Mouse (Mus musculus): ENCODE data around the gene Mas1. TPM values are rescaled to one million over a fixed set of nuclear protein-coding genes. Genes with fewer than 3 reads are reported as not detected.
"Not testable (repeated sequence)": the region's sequence is repeated elsewhere in the genome, so short reads cannot be mapped to it uniquely, and the experiment has no call there.

The Mas1 gene
- polyA plus RNA-seq, 1 experiment from 2014 or later: 1.7 TPM

DNA sequence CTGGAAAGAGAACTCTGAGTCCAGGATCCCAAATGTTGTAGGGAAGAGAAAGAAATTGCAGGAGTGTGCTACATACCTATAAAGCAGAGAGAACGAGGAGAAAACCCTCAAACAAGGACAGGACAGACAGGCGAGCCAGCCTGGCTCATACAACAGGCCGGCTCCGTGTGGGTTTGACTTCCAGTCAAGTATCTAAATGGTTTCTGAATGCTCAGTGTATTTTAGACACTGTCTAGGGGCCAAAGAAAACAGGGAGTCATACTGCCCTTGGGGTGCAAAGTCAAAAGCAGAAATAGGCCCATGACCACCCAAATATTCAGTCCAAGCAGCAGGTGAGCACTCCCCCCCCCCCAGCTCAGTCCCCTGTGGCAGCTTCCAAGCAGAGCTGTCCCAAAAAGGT is 37.9 kb upstream of the Mas1 start:
- no peak for ATAC-seq (ENCODE audit: insufficient number of reproducible peaks, insufficient read depth, low FRiP score, low read depth)
- Histone ChIP-seq H3K9ac (replicated peaks; ENCODE audit: low read depth, low read length) (no peak overlapping the region), H3K4me2 (replicated peaks; ENCODE audit: low read depth, low read length) (no peak overlapping the region), H3K27me3 (ENCODE audit: control insufficient read depth, insufficient read depth, low read length) (no peaks in the 10 kb centered on the region), H3K4me1 (ENCODE audit: control insufficient read depth, insufficient read depth, low read length) (no peaks in the 10 kb centered on the region), H3K9me3 (ENCODE audit: control insufficient read depth, low read depth, low read length) (no peaks in the 10 kb centered on the region), H3K27ac (ENCODE audit: low read length) (no peak overlapping the region), H3K36me3 (ENCODE audit: control insufficient read depth, insufficient read depth, low read length) (peaks cover 3% of the 10 kb centered on the region), H3K4me3 (ENCODE audit: low read depth, low read length) (no peak overlapping the region)
- 79% methylated on average over 4 of the region's 4 CpGs for WGBS

GRCm38 (mm10) chr17:12904349-12904748 is 36.4 kb upstream of the Mas1 start:
- ATAC-seq (ENCODE audit: insufficient number of reproducible peaks, insufficient read depth, low FRiP score, low read depth): no peak
- Histone ChIP-seq H3K9ac (replicated peaks; ENCODE audit: low read depth, low read length) (no peak overlapping the region), H3K27me3 (ENCODE audit: control insufficient read depth, insufficient read depth, low read length) (no peaks in the 10 kb centered on the region), H3K4me3 (ENCODE audit: low read depth, low read length) (no peak overlapping the region), H3K9me3 (ENCODE audit: control insufficient read depth, low read depth, low read length) (no peaks in the 10 kb centered on the region), H3K4me2 (replicated peaks; ENCODE audit: low read depth, low read length) (no peak overlapping the region), H3K4me1 (ENCODE audit: control insufficient read depth, insufficient read depth, low read length) (no peaks in the 10 kb centered on the region), H3K36me3 (ENCODE audit: control insufficient read depth, insufficient read depth, low read length) (no peaks in the 10 kb centered on the region; the same call in none of the 2 replicates), H3K27ac (ENCODE audit: low read length) (no peak overlapping the region)
- WGBS: 81% methylated on average over 1 of the region's 1 CpGs

DNA sequence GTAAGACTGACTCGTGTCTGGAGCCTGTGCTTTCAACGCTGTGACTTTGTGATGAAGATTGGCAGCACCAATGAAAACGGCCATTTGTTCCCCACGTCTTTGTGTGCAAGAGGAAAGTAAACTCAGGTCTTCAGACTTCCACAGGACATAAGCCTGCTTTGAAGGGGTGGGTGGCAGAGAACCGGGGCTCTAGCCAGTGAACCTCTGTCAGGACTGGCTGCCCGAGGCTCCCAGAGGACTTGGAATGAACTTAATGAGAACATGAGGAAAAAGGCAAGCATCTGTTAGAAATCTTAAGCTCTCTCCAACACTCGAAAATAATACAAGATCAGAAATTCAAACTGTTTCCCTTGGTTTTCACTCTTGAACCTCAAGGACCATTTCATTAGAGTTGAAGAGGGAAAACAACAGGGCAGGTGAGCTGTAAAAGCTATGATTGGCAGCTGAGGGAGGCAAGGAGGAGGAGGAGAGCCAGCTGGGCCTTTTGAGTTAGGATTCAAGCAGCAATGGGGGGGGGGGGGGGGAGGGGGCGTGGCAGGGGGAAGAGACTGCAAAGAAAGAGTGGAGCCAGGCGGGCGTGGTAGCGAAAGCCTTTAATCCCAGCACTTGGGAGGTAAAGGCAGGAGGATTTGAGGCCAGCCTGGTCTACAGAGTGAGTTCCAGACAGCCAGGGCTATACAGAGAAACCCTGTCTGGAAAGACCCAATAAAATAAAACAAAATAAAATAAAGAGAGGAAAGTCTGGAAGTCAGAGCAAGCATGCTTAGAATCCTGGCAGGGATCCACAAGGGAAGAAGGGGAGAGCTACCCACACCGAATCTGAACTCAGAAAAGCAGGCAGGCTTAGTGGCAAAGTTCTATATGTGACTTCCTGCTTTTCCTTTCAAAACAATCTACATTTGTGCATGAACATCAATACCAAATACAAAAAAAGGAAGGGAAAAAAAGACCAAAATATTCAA is 35.7 kb upstream of the Mas1 start:
- peak; percentile 30; the same call in 1 of the 2 replicates for ATAC-seq (ENCODE audit: insufficient number of reproducible peaks, insufficient read depth, low FRiP score, low read depth)
- no peaks in the 10 kb centered on the region; the same call in none of the 2 replicates for H3K36me3 ChIP-seq (ENCODE audit: control insufficient read depth, insufficient read depth, low read length)

GRCm38 (mm10) chr17:12902291-12902690 is 34.3 kb upstream of the Mas1 start:
- no peak overlapping the region for H3K4me2 ChIP-seq (replicated peaks; ENCODE audit: low read depth, low read length)
- H3K27me3 ChIP-seq (ENCODE audit: control insufficient read depth, insufficient read depth, low read length): no peaks in the 10 kb centered on the region
- H3K36me3 ChIP-seq (ENCODE audit: control insufficient read depth, insufficient read depth, low read length): no peaks in the 10 kb centered on the region; the same call in none of the 2 replicates
- no peak overlapping the region for H3K4me3 ChIP-seq (ENCODE audit: low read depth, low read length)
- no peaks in the 10 kb centered on the region for H3K4me1 ChIP-seq (ENCODE audit: control insufficient read depth, insufficient read depth, low read length)
- no peak overlapping the region for H3K27ac ChIP-seq (ENCODE audit: low read length)
- H3K9me3 ChIP-seq (ENCODE audit: control insufficient read depth, low read depth, low read length): no peaks in the 10 kb centered on the region
- H3K9ac ChIP-seq (replicated peaks; ENCODE audit: low read depth, low read length): no peak overlapping the region
- WGBS: 91% methylated on average over 6 of the region's 6 CpGs
- ATAC-seq (ENCODE audit: insufficient number of reproducible peaks, insufficient read depth, low FRiP score, low read depth): no peak

More for the DNA sequence above, 35.7 kb upstream of the Mas1 start:
- H3K4me1 ChIP-seq (ENCODE audit: control insufficient read depth, insufficient read depth, low read length): no peaks in the 10 kb centered on the region
- H3K9ac ChIP-seq (replicated peaks; ENCODE audit: low read depth, low read length): no peak overlapping the region
- WGBS: 47% methylated on average over 11 of the region's 12 CpGs
- no peaks in the 10 kb centered on the region for H3K27me3 ChIP-seq (ENCODE audit: control insufficient read depth, insufficient read depth, low read length)
- H3K9me3 ChIP-seq (ENCODE audit: control insufficient read depth, low read depth, low read length): no peaks in the 10 kb centered on the region
- H3K4me2 ChIP-seq (replicated peaks; ENCODE audit: low read depth, low read length): no peak overlapping the region
- peak overlapping the region; percentile 10; the same call in 1 of the 2 replicates for H3K27ac ChIP-seq (ENCODE audit: low read length)
- H3K4me3 ChIP-seq (ENCODE audit: low read depth, low read length): no peak overlapping the region

DNA sequence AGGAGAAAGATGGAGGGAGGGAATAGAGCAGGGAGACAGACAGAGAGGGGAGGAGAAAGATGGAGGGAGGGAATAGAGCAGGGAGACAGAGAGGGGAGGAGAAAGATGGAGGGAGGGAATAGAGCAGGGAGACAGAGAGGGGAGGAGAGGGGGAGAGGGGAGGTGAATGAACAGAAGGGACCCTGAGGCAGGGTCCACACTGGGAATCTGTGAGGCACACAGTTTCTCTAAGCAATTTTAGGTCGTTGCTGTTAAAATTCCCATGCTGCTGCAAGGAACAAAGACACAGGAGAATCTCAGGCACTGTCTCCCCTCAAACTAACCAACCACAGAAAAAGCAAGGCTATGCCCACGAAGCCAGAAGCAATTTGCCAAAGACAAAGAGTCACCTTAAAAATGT is 30.7 kb upstream of the Mas1 start:
- H3K27ac ChIP-seq (ENCODE audit: low read length); H3K4me1 ChIP-seq (ENCODE audit: control insufficient read depth, insufficient read depth, low read length); H3K4me2 ChIP-seq (replicated peaks; ENCODE audit: low read depth, low read length); H3K9ac ChIP-seq (replicated peaks; ENCODE audit: low read depth, low read length); ATAC-seq (ENCODE audit: insufficient number of reproducible peaks, insufficient read depth, low FRiP score, low read depth); H3K27me3 ChIP-seq (ENCODE audit: control insufficient read depth, insufficient read depth, low read length); H3K4me3 ChIP-seq (ENCODE audit: low read depth, low read length); H3K36me3 ChIP-seq (ENCODE audit: control insufficient read depth, insufficient read depth, low read length); H3K9me3 ChIP-seq (ENCODE audit: control insufficient read depth, low read depth, low read length): not testable (repeated sequence)
- 33% methylated on average over 2 of the region's 2 CpGs for WGBS

- Histone ChIP-seq H3K27ac (ENCODE audit: low read length) (no peak overlapping the region), H3K36me3 (ENCODE audit: control insufficient read depth, insufficient read depth, low read length) (no peaks in the 10 kb centered on the region), H3K27me3 (ENCODE audit: control insufficient read depth, insufficient read depth, low read length) (no peaks in the 10 kb centered on the region), H3K9me3 (ENCODE audit: control insufficient read depth, low read depth, low read length) (no peaks in the 10 kb centered on the region), H3K9ac (replicated peaks; ENCODE audit: low read depth, low read length) (no peak overlapping the region), H3K4me2 (replicated peaks; ENCODE audit: low read depth, low read length) (no peak overlapping the region), H3K4me3 (ENCODE audit: low read depth, low read length) (no peak overlapping the region), H3K4me1 (ENCODE audit: control insufficient read depth, insufficient read depth, low read length) (no peaks in the 10 kb centered on the region)
- 84% methylated on average over 5 of the region's 5 CpGs for WGBS
- no peak; the same call in 1 of the 2 replicates for ATAC-seq (ENCODE audit: insufficient number of reproducible peaks, insufficient read depth, low FRiP score, low read depth)
Measured at GRCm38 (mm10) chr17:12897674-12898073, 29.7 kb upstream of the Mas1 start.

DNA sequence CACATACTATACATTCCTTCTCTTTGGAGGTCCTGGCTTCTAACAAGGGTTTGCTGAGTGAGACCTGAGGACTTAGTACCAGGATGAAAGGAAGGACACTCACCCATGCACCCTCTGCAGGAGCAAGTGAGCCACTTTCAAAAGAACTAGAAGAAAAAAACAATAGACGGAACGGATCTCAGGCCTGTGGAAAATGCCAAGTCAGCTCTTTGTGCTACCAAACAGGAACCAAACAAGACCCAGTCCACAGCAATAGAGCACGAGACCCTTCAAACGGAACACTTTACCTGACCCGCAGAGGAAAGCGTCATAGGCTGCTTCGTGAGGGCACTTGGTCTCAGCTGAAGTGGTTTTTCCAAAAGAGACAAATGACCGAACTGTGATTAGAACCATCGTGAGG is 24.1 kb upstream of the Mas1 start:
- no peak overlapping the region for H3K4me2 ChIP-seq (replicated peaks; ENCODE audit: low read depth, low read length)
- no peak for ATAC-seq (ENCODE audit: insufficient number of reproducible peaks, insufficient read depth, low FRiP score, low read depth)
- WGBS: 91% methylated on average over 9 of the region's 9 CpGs

GRCm38 (mm10) chr17:12891054-12891453 is 23.1 kb upstream of the Mas1 start:
- ATAC-seq (ENCODE audit: insufficient number of reproducible peaks, insufficient read depth, low FRiP score, low read depth): no peak
- Histone ChIP-seq H3K4me2 (replicated peaks; ENCODE audit: low read depth, low read length) (no peak overlapping the region), H3K27me3 (ENCODE audit: control insufficient read depth, insufficient read depth, low read length) (no peaks in the 10 kb centered on the region), H3K4me1 (ENCODE audit: control insufficient read depth, insufficient read depth, low read length) (peaks cover 4% of the 10 kb centered on the region; the same call in 1 of the 2 replicates), H3K9me3 (ENCODE audit: control insufficient read depth, low read depth, low read length) (no peaks in the 10 kb centered on the region), H3K9ac (replicated peaks; ENCODE audit: low read depth, low read length) (no peak overlapping the region), H3K4me3 (ENCODE audit: low read depth, low read length) (no peak overlapping the region), H3K27ac (ENCODE audit: low read length) (no peak overlapping the region), H3K36me3 (ENCODE audit: control insufficient read depth, insufficient read depth, low read length) (no peaks in the 10 kb centered on the region; the same call in 1 of the 2 replicates)
- 89% methylated on average over 4 of the region's 4 CpGs for WGBS

More for the DNA sequence above, 24.1 kb upstream of the Mas1 start:
- Histone ChIP-seq H3K27me3 (ENCODE audit: control insufficient read depth, insufficient read depth, low read length) (no peaks in the 10 kb centered on the region), H3K9ac (replicated peaks; ENCODE audit: low read depth, low read length) (no peak overlapping the region), H3K9me3 (ENCODE audit: control insufficient read depth, low read depth, low read length) (no peaks in the 10 kb centered on the region), H3K27ac (ENCODE audit: low read length) (no peak overlapping the region), H3K4me1 (ENCODE audit: control insufficient read depth, insufficient read depth, low read length) (no peaks in the 10 kb centered on the region), H3K36me3 (ENCODE audit: control insufficient read depth, insufficient read depth, low read length) (no peaks in the 10 kb centered on the region; the same call in 1 of the 2 replicates), H3K4me3 (ENCODE audit: low read depth, low read length) (no peak overlapping the region)

All from stomach, embryonic 14.5 days (tissue).